Mouse (Mus musculus): Measurements from ENCODE around the gene Nrp2.

GRCm38 (mm10) chr1:62853362-62853761, 150.3 kb downstream of the Nrp2 start:
- TF ChIP-seq HCFC1 (IDR thresholded peaks at IDR 0.05; ENCODE audit: borderline replicate concordance, insufficient read depth, low read length) (no peak), CHD2 (IDR thresholded peaks at IDR 0.05; ENCODE audit: low read depth, low read length) (no peak), ZC3H11A (IDR thresholded peaks at IDR 0.05; ENCODE audit: borderline replicate concordance, low read depth, low read length) (no peak), MAFK (IDR thresholded peaks at IDR 0.05; ENCODE audit: insufficient read depth, low read depth, low read length) (no peak)
